Mouse (Mus musculus) urinary bladder, adult 2 months (tissue): ENCODE data around the gene Pik3cd. TPM values are rescaled to one million over a fixed set of nuclear protein-coding genes. Genes with fewer than 3 reads are reported as not detected.
"Not testable (repeated sequence)": the region's sequence is repeated elsewhere in the genome, so short reads cannot be mapped to it uniquely, and the experiment has no call there.

ENCODE experiments used
- DNase-seq: peaks from one replicate; pipeline ENCODE4 v3.0.0; 2022; ENCODE audit warnings: low spot score
- polyA plus RNA-seq: library from polyadenylated mRNA; depleted of rRNA; stranded (reverse); fragments of >200 nt; gene quantifications from 2 replicates; pipeline ENCODE4 v1.2.3, GENCODE M21; 2012

The Pik3cd gene
- polyA plus RNA-seq, 1 experiment = 5.2 TPM

- DNase-seq = peak; percentile 59
These were observed 51.7 kb downstream of the Pik3cd start for GRCm38 (mm10) chr4:149650493-149651193.

GRCm38 (mm10) chr4:149648031-149648805, 54.2 kb downstream of the Pik3cd start:
- DNase-seq = no peak

GRCm38 (mm10) chr4:149645761-149646160, 56.6 kb downstream of the Pik3cd start:
- no peak for DNase-seq

- DNase-seq = no peak
These were observed 60.4 kb downstream of the Pik3cd start for GRCm38 (mm10) chr4:149641956-149642355.

DNA sequence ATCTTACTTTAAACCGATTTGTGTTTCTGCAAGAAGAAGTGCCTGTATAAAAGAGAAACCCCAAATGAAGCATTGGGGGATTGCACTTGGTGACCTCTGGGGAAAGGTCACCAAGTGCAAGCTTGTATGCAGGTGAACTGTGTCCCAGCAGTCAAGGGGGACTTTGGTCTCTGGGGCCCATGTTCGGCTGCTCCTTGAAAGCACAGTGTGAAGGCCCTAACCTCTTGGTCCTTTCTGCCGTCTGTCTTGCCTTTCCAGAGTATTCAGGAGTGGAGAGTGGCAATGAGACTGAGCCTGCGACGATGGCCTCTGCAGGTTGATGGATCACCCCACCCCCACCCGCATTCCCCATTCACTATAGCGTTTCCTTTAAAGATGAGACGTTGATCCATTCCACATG, 61.0 kb downstream of the Pik3cd start:
- no peak for DNase-seq

- DNase-seq = no peak
These were observed 61.5 kb downstream of the Pik3cd start for GRCm38 (mm10) chr4:149640831-149641230.

- DNase-seq = no peak
These were observed 64.4 kb downstream of the Pik3cd start for GRCm38 (mm10) chr4:149637942-149638341.

DNA sequence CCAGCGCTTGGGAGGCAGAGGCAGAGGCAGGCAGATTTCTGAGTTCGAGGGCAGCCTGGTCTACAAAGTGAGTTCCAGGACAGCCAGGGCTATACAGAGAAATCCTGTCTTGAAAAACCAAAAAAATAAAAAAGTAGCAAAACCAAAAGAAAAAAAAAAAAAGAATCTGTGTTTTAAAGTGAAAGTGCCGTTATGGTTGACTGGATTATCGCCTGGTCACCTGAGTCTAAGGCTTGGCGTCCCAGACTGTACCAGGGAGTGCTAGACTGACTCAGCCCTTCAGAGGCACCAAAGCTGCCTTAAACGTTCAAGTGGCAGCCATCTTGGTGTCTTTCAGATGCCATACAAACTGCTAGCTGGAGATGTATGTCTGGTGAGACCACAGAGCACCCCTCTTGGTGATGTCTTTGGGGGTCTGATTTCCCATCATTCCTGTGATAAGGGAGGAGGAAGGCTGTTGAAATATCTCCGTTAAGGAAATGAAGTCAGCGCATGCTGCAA, 66.4 kb downstream of the Pik3cd start:
- no peak for DNase-seq

DNA sequence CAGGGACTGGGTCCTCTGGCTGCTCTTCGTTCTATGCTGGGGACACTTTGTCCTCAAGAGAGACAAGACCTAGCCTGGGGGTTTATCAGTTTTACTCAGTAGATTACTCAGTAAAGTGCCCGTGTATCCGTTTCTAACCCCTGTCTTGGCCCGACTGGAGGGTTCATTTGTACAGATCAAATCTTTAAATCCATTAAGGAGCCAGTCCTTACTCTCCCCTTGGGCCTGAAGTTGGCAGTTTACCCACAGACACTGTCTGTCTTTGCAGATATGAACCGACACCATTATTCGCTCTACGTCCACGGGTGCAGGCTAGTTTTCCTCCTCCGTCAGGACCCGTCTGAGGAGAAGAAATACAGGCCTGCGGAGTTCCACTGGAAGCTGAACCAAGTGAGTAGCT, 67.4 kb downstream of the Pik3cd start:
- DNase-seq = no peak

- DNase-seq = no peak
These were observed 68.2 kb downstream of the Pik3cd start for GRCm38 (mm10) chr4:149634157-149634556.

- no peak for DNase-seq
These were observed 69.6 kb downstream of the Pik3cd start for GRCm38 (mm10) chr4:149632670-149633307.

DNA sequence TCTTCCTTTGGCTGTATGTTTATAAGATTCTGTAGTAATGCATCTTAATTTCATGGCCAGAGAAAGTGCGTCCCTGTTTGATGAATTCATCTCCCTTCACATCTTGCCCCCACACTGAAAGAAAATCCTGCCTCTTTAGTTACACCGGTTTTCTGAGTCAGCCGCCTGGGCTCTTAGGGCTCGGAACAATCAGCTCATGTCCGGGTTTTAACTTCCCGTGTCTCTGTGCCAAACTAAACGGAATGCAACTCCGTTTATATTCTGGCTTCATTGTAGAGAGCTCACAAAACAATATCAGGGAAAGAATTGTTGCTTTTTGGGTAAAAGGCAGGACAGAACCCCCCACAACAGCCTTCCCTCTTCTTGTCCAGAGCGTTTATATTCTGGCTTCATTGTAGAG, 73.6 kb downstream of the Pik3cd start:
- DNase-seq = no peak

DNA sequence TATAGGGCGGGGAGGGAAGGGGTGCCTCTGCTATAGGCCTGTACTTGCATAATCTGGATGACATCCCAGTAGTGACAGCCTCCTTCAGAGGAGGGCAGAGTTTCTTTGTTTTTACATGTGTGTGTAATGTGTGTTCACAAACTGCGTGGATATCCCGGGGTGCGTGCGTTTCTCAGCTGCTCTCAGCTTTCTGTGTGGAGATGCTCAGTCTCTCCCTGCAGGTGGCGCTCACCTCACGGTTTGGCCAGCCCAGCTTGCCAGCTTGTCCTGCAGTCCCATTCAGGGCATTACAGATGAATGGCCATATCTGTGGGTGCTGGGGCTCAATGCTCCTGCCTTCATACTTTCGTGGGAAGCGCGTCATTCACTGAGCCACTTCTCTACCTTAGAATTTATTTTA, 74.0 kb downstream of the Pik3cd start:
- DNase-seq = no peak

DNA sequence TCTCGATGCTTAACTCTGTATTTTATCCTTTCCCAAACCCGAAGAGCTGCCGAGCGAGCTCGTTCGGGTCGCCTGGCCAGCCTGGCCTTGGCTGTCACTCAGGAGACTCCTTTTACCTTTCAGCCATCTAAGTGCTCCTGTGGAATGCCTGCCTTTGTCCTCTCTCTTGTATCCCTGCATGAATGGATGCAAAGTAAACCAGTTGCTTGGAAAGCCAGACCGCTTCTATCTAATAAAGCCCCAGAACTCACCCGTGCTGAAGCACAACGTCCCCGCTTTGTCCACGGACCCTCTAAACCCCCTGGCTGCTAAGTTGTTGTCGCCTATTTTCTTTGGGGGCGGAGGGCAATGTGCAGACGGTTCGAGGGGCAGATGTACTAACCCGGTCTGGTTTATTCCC, 75.6 kb downstream of the Pik3cd start:
- DNase-seq = no peak

- no peak for DNase-seq
These were observed 78.7 kb downstream of the Pik3cd start for GRCm38 (mm10) chr4:149623711-149624110.

- DNase-seq = no peak
These were observed 81.1 kb downstream of the Pik3cd start for GRCm38 (mm10) chr4:149621286-149621685.

- no peak for DNase-seq
These were observed 82.4 kb downstream of the Pik3cd start for GRCm38 (mm10) chr4:149619988-149620387.

DNA sequence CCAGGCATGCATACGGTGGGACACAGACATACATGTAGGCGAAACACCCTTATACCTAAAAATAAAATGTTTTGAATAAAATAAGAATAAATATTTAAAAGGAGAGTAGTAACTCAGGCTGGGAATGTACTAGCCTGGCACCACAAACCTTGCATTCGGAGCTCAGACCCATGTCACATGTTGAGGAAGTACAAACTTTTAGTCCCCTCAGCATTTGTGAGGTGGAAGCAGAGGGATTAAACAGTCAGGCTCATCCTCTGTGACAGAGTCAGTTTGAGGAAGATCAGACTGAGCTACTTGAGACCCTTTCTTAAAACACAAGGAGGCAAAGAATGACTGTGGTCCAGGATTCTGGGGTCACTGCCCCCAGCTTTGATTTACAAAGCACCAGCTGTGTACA, 85.4 kb downstream of the Pik3cd start:
- DNase-seq = not testable (repeated sequence)

GRCm38 (mm10) chr4:149614869-149615268, 87.5 kb downstream of the Pik3cd start:
- no peak for DNase-seq

DNA sequence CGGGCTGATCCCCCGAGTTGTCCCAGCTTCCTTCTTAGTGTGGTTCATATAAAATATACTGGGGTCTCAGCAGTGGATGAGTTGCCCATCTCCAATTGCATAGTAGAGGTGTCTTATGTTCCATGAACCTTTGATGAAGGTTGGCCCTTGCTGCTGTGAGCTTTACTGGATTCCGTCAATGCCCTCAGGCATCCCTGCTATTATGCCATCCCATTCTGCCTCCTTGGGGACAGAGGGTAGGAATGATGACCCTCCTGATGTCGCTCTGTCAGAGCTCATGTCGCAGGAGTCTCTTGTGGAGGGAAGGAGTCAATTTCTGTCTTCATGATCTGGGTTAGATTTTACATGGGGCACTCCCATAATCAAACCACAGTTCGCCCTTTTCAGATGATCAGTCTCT, 88.9 kb downstream of the Pik3cd start:
- not testable (repeated sequence) for DNase-seq

DNA sequence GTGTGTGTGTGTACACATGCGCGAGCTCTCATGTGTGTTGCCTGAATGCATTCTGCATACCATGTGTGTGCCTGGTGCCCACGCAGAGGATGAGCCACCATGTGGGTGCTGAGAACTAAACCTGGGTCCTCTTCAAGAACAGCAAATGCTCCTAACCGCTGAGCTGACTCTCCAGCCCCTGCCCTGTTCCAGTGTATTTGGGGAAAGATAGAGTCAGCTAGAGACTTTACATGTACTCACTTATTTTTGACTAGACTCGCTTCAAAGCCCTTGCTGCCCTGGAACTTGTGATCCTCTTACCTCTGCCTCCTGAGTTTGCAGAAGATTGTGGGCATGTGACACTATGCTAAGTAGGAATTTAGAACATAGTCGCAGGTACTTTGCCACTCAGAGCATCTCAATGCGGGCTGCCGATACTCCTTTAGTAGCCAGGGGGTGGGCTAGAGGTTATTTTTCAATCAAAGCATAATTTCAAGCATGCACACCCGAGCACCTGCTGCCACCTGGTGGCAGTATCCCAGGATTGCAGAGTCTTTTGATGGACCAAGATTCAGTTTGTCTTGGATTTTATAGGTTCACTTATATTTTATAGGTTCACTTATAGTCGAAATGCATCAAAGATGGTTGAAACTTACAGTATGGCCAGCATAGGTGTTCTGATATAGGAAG, 90.9 kb downstream of the Pik3cd start:
- no peak for DNase-seq
